Mouse (Mus musculus): Measurements from ENCODE around the gene Dscaml1.

DNA sequence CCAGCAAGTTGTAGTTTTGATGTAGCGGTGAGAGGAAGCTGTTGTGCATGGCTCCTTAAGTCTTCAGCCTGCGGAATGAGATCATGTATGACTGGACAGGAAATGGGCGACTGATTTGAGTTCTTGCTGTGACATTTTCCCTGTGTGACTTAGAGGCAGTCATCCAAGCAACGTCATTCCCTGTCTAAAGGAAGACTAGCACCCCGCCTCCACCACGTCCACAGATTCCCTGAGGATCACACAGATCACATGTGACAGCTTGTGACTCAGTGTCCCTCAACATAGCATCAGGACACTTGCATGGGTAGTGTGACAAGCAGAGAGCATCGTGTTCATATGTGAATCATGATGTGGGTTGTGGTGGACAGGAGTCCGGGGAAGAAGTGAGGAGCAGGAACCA is 147.6 kb downstream of the Dscaml1 start:
- TF ChIP-seq CTCF (IDR thresholded peaks at IDR 0.05 in 2 of 3, conservative IDR thresholded peaks at IDR 0.05 in 1 of 3; ENCODE audit: control insufficient read depth in 1 of 3, insufficient read depth in 1 of 3, low read depth in 2 of 3, low read length in 3 of 3, poor library complexity in 1 of 3, severe bottlenecking in 1 of 3) (no peak), GATA1 (IDR thresholded peaks at IDR 0.05; ENCODE audit: low read depth, low read length) (no peak)
